Mouse (Mus musculus): ENCODE results near the gene Pafah1b3. TPM values are rescaled to one million over a fixed set of nuclear protein-coding genes. Genes with fewer than 3 reads are reported as not detected.

The Pafah1b3 gene
- polyA plus RNA-seq, 1 experiment from 2014 or later, result 619 TPM

- peak overlapping the region; percentile 84 for H3K9ac ChIP-seq
- 1% methylated on average over 22 of the region's 22 CpGs for WGBS
- H3K9me3 ChIP-seq, result no peaks in the 10 kb centered on the region
- peak overlapping the region; percentile 74 for H3K4me3 ChIP-seq
- H3K36me3 ChIP-seq, result no peaks in the 10 kb centered on the region
- H3K4me2 ChIP-seq, result peak overlapping the region; percentile 100
- peaks cover 52% of the 10 kb centered on the region for H3K4me1 ChIP-seq (replicated peaks)
- H3K27me3 ChIP-seq, result no peaks in the 10 kb centered on the region
- peak; percentile 11 for ATAC-seq (ENCODE audit: low FRiP score)
- H3K27ac ChIP-seq, result peak overlapping the region; percentile 66
These were observed 46.6 kb downstream of the Pafah1b3 start for GRCm38 (mm10) chr7:25251071-25251791.

GRCm38 (mm10) chr7:25250141-25250972 lies 47.4 kb downstream of the Pafah1b3 start, which contains the start of gene Erf:
Gene Erf, minus strand, starts transcription at chr7:25250761.
- Histone ChIP-seq H3K4me3 (peak within 1 kb of the TSS; percentile 74), H3K27ac (peak within 1 kb of the TSS; percentile 90), H3K27me3 (no peaks in the 10 kb centered on the region), H3K9ac (peak within 1 kb of the TSS; percentile 84), H3K36me3 (peaks cover 2% of the 10 kb centered on the region; the same call in 1 of the 2 replicates), H3K4me1 (replicated peaks) (peaks cover 61% of the 10 kb centered on the region), H3K4me2 (peak within 1 kb of the TSS; percentile 100), H3K9me3 (no peaks in the 10 kb centered on the region)
- ATAC-seq (ENCODE audit: low FRiP score), result peak; percentile 62
- WGBS, result 2% methylated on average over 53 of the region's 81 CpGs

GRCm38 (mm10) chr7:25249314-25250140 lies 48.3 kb downstream of the Pafah1b3 start:
- Histone ChIP-seq H3K9me3 (no peaks in the 10 kb centered on the region), H3K4me1 (replicated peaks) (peaks cover 66% of the 10 kb centered on the region), H3K27ac (peak overlapping the region; percentile 90), H3K4me3 (peak overlapping the region; percentile 74), H3K36me3 (peaks cover 10% of the 10 kb centered on the region), H3K9ac (peak overlapping the region; percentile 84), H3K4me2 (peak overlapping the region; percentile 100), H3K27me3 (no peaks in the 10 kb centered on the region)
- peak; percentile 52 for ATAC-seq (ENCODE audit: low FRiP score)
- WGBS, result under 1% methylated on average over 50 of the region's 73 CpGs

- no peak; the same call in 1 of the 2 replicates for ATAC-seq (ENCODE audit: low FRiP score)
- H3K4me1 ChIP-seq (replicated peaks), result peaks cover 66% of the 10 kb centered on the region
- H3K27ac ChIP-seq, result peak overlapping the region; percentile 90
- peak overlapping the region; percentile 84 for H3K9ac ChIP-seq
- peaks cover 11% of the 10 kb centered on the region for H3K36me3 ChIP-seq
- WGBS, result 1% methylated on average over 25 of the region's 25 CpGs
- H3K4me2 ChIP-seq, result peak overlapping the region; percentile 100
- H3K27me3 ChIP-seq, result no peaks in the 10 kb centered on the region
- no peaks in the 10 kb centered on the region for H3K9me3 ChIP-seq
- peak overlapping the region; percentile 74 for H3K4me3 ChIP-seq
These were observed 48.9 kb downstream of the Pafah1b3 start for GRCm38 (mm10) chr7:25248846-25249313.

GRCm38 (mm10) chr7:25248018-25248647 lies 49.7 kb downstream of the Pafah1b3 start:
- H3K27me3 ChIP-seq, result no peaks in the 10 kb centered on the region
- H3K4me1 ChIP-seq (replicated peaks), result peaks cover 66% of the 10 kb centered on the region
- peak overlapping the region; percentile 100 for H3K4me2 ChIP-seq
- peak; percentile 27 for ATAC-seq (ENCODE audit: low FRiP score)
- 2% methylated on average over 18 of the region's 18 CpGs for WGBS
- no peaks in the 10 kb centered on the region for H3K9me3 ChIP-seq
- H3K9ac ChIP-seq, result peak overlapping the region; percentile 84
- H3K27ac ChIP-seq, result peak overlapping the region; percentile 90
- peak overlapping the region; percentile 74 for H3K4me3 ChIP-seq
- H3K36me3 ChIP-seq, result peaks cover 11% of the 10 kb centered on the region

GRCm38 (mm10) chr7:25247498-25247897 lies 50.3 kb downstream of the Pafah1b3 start:
- H3K4me1 ChIP-seq (replicated peaks), result peaks cover 66% of the 10 kb centered on the region
- H3K4me2 ChIP-seq, result peak overlapping the region; percentile 100
- H3K9ac ChIP-seq, result peak overlapping the region; percentile 84
- 20% methylated on average over 3 of the region's 3 CpGs for WGBS
- H3K36me3 ChIP-seq, result peaks cover 11% of the 10 kb centered on the region
- H3K27ac ChIP-seq, result peak overlapping the region; percentile 90
- H3K9me3 ChIP-seq, result no peaks in the 10 kb centered on the region
- H3K4me3 ChIP-seq, result peak overlapping the region; percentile 74
- no peak for ATAC-seq (ENCODE audit: low FRiP score)
- no peaks in the 10 kb centered on the region for H3K27me3 ChIP-seq

- H3K4me1 ChIP-seq (replicated peaks), result peaks cover 61% of the 10 kb centered on the region
- no peaks in the 10 kb centered on the region for H3K9me3 ChIP-seq
- peak overlapping the region; percentile 90 for H3K27ac ChIP-seq
- 49% methylated on average over 4 of the region's 4 CpGs for WGBS
- H3K4me2 ChIP-seq, result peak overlapping the region; percentile 100
- no peak for ATAC-seq (ENCODE audit: low FRiP score)
- peaks cover 11% of the 10 kb centered on the region for H3K36me3 ChIP-seq
- H3K27me3 ChIP-seq, result no peaks in the 10 kb centered on the region
- H3K4me3 ChIP-seq, result peak overlapping the region; percentile 74
- peak overlapping the region; percentile 84 for H3K9ac ChIP-seq
These were observed 51.0 kb downstream of the Pafah1b3 start for GRCm38 (mm10) chr7:25246759-25247137.

- ATAC-seq (ENCODE audit: low FRiP score), result no peak
- 53% methylated on average over 20 of the region's 20 CpGs for whole genome bisulfite sequencing
These were observed 51.6 kb downstream of the Pafah1b3 start for GRCm38 (mm10) chr7:25246079-25246758.

More at GRCm38 (mm10) chr7:25246079-25246758, 51.6 kb downstream of the Pafah1b3 start:
- H3K27ac ChIP-seq, result peak overlapping the region; percentile 90
- peaks cover 11% of the 10 kb centered on the region for H3K36me3 ChIP-seq
- no peaks in the 10 kb centered on the region for H3K27me3 ChIP-seq
- H3K4me1 ChIP-seq (replicated peaks), result peaks cover 56% of the 10 kb centered on the region
- H3K4me2 ChIP-seq, result peak overlapping the region; percentile 100
- H3K9ac ChIP-seq, result peak overlapping the region; percentile 84; the same call in 1 of the 2 replicates
- peak overlapping the region; percentile 14; the same call in 1 of the 2 replicates for H3K4me3 ChIP-seq
- H3K9me3 ChIP-seq, result no peaks in the 10 kb centered on the region
